Mouse (Mus musculus): ENCODE measurements around the gene Gm3604. TPM values are rescaled to one million over a fixed set of nuclear protein-coding genes. Genes with fewer than 3 reads are reported as not detected.

The Gm3604 gene
- not detected in 2 replicates for polyA plus RNA-seq (2012; rRNA removed)

DNA sequence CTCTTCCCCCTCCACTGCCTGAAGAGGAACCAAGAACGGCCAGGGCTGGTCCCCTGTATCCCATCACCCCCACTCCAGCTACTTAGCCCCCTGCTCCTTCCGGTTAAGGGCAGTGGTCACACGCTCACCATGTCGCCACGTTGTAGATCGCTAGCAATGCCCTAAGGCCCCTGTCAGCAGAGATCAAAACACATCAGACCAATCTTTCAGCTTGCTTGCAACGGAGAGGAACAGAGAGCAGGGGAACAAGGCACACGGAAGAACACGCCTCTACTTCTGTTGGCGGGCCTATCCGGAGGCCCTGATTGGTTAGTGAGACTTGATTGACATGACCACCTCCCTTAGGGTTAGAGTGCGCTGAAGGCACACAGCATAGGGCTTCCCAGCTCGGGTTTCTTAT is at the start of gene Gm3604:
Gene Gm3604, minus strand, starts transcription at position 226 of the 400 bp plus-strand sequence.

Other genes starting within 250 kb of the Gm3604 start
- gene Gm49359, start 83.7 kb upstream of the Gm3604 start, polyA plus RNA-seq (2012; rRNA removed), result 0.11 TPM in 1 of 2 replicates, not detected in the other
- gene Zfp935, start 175.3 kb upstream of the Gm3604 start, polyA plus RNA-seq (2012; rRNA removed), result not detected in 2 replicates
- 0.04 and 0.09 TPM in 2 replicates for gene Zfp934, start 188.0 kb upstream of the Gm3604 start, polyA plus RNA-seq (2012; rRNA removed)
- gene 6720489N17Rik, start 241.0 kb upstream of the Gm3604 start, polyA plus RNA-seq (2012; rRNA removed), result not detected in 2 replicates